8 mouse cellular contexts compared by ENCODE assay signal in the genomic region with DNA sequence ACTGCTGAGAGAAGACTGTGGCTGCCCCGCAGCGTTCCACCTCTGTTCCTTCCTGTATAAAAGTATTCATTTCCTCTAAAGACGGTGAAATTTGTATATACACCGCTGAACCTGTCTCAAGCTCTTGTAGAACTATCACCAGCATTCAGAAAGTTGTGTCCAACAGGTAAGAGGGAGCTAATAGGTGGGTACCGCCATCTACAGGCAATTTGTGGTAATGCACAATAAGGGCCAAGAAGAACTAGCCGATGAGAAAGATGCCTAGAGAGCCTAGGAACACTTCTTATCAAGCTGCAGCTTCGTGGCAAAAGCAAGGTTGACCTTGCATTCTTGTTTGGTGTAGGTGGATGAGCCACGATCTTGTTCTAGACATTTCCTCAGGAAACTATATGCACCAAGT.
DNase-seq lines count a peak whose midpoint lies in the region; TF ChIP-seq lines count a peak whose summit lies in the region.

No protein-coding gene starts in this region.

- intact Hi-C loops in gastrocnemius, adult 2 months (cut with DNase I) = loop anchor here (2.0 to 10.0 kb wide), 2 partner anchors 277 to 327 kb away; no protein-coding TSS in a partner anchor

- no peak for DNase-seq in gastrocnemius, adult 2 months
- no peak for DNase-seq in gastrocnemius, adult 8-10 months (ENCODE audit: low spot score in 2 of 2)
- peak; percentile 42 for DNase-seq in Muller cell, postnatal 12 days (ENCODE audit: inconsistent ontology term)
- DNase-seq in cerebellum, postnatal 36 days = peak; percentile 31 to 51
- peak; percentile 62 for DNase-seq in heart, adult 8-10 months (ENCODE audit: low spot score)
- peak; percentile 45 to 77 for DNase-seq in kidney, postnatal 36 days
- peak; percentile 28 for DNase-seq in lung, adult 2 months
- DNase-seq in right cerebral cortex, postnatal 10 days (ENCODE audit: low spot score in 2 of 2) = peak; percentile 68 to 72

- TF ChIP-seq CTCF in gastrocnemius, adult 2 months (IDR thresholded peaks at IDR 0.05) = peak; percentile 87
- 0 out of 2 replicates have a peak, but pooled peaks have one; percentile 7 for TF ChIP-seq CTCF in lung, adult 2 months (IDR thresholded peaks at IDR 0.05; ENCODE audit: insufficient read depth, low read length)

- WGBS in lung, adult 2 months = 7% methylated on average over 8 of the region's 8 CpGs

- no peak for TF ChIP-seq POLR2A in lung, adult 2 months (IDR thresholded peaks at IDR 0.05; ENCODE audit: borderline replicate concordance, extremely low read depth, low read depth, low read length)

- no peaks in the 10 kb centered on the region for H3K4me1 ChIP-seq in lung, adult 2 months (ENCODE audit: control insufficient read depth, insufficient read depth, low read length)

- no peak overlapping the region for H3K4me3 ChIP-seq in gastrocnemius, adult 2 months
- no peak overlapping the region for H3K4me3 ChIP-seq in lung, adult 2 months (replicated peaks; ENCODE audit: extremely low read depth, low read depth, low read length)

- no peak overlapping the region for H3K27ac ChIP-seq in gastrocnemius, adult 2 months

Comparison
In these comparisons a context has a peak if more than half of its experiments do, and no peak if none do; other contexts are left out.
1. DNase-seq: peak in Muller cell, postnatal 12 days (single experiment), cerebellum, postnatal 36 days (2 of 2), heart, adult 8-10 months (single experiment), kidney, postnatal 36 days (2 of 2), lung, adult 2 months (single experiment) and right cerebral cortex, postnatal 10 days (2 of 2); none in gastrocnemius, adult 2 months (single experiment) and gastrocnemius, adult 8-10 months (0 of 2).